Mouse (Mus musculus): Measurements from ENCODE around the gene Mmp2. TPM values are rescaled to one million over a fixed set of nuclear protein-coding genes. Genes with fewer than 3 reads are reported as not detected.
A peak's percentile ranks its signal among the peaks of the same experiment; 100 is the strongest.
"Not testable (repeated sequence)": the region's sequence is repeated elsewhere in the genome, so short reads cannot be mapped to it uniquely, and the experiment has no call there.

The Mmp2 gene
- polyA plus RNA-seq, 1 experiment from 2014 or later: 137 TPM

GRCm38 (mm10) chr8:92872063-92872759 lies 45.1 kb downstream of the Mmp2 start:
- no peak for ATAC-seq (replicated peaks; ENCODE audit: low FRiP score)
- no peaks in the 10 kb centered on the region for H3K9me3 ChIP-seq (replicated peaks)
- H3K9ac ChIP-seq: no peak overlapping the region

GRCm38 (mm10) chr8:92875795-92876194 lies 48.7 kb downstream of the Mmp2 start:
- H3K27me3 ChIP-seq: no peaks in the 10 kb centered on the region
- H3K27ac ChIP-seq: no peak overlapping the region
- ATAC-seq (replicated peaks; ENCODE audit: low FRiP score): no peak
- no peak overlapping the region for H3K4me2 ChIP-seq
- peaks cover 5% of the 10 kb centered on the region; the same call in 1 of the 2 replicates for H3K36me3 ChIP-seq
- no peaks in the 10 kb centered on the region for H3K9me3 ChIP-seq (replicated peaks)
- H3K4me3 ChIP-seq (replicated peaks): no peak overlapping the region
- 87% methylated on average over 10 of the region's 10 CpGs for WGBS
- H3K4me1 ChIP-seq: no peaks in the 10 kb centered on the region; the same call in 1 of the 2 replicates
- no peak overlapping the region for H3K9ac ChIP-seq

More at GRCm38 (mm10) chr8:92872063-92872759, 45.1 kb downstream of the Mmp2 start:
- Histone ChIP-seq H3K4me3 (replicated peaks) (no peak overlapping the region), H3K36me3 (no peaks in the 10 kb centered on the region), H3K27me3 (no peaks in the 10 kb centered on the region), H3K27ac (no peak overlapping the region), H3K4me2 (no peak overlapping the region), H3K4me1 (peaks cover 14% of the 10 kb centered on the region)
- WGBS: 55% methylated on average over 10 of the region's 10 CpGs

- ATAC-seq (replicated peaks; ENCODE audit: low FRiP score): no peak
- Histone ChIP-seq H3K27ac (no peak overlapping the region), H3K9ac (no peak overlapping the region), H3K4me1 (no peaks in the 10 kb centered on the region), H3K4me3 (replicated peaks) (no peak overlapping the region), H3K36me3 (peaks cover 5% of the 10 kb centered on the region; the same call in 1 of the 2 replicates), H3K4me2 (no peak overlapping the region), H3K27me3 (no peaks in the 10 kb centered on the region), H3K9me3 (replicated peaks) (no peaks in the 10 kb centered on the region)
- 53% methylated on average over 4 of the region's 4 CpGs for WGBS
Measured at GRCm38 (mm10) chr8:92881247-92881646, 54.2 kb downstream of the Mmp2 start.

- no peak overlapping the region for H3K4me2 ChIP-seq
- no peaks in the 10 kb centered on the region for H3K4me1 ChIP-seq
- no peak overlapping the region for H3K27ac ChIP-seq
- H3K9ac ChIP-seq: no peak overlapping the region
- H3K4me3 ChIP-seq (replicated peaks): no peak overlapping the region
- ATAC-seq (replicated peaks; ENCODE audit: low FRiP score): no peak
- 59% methylated on average over 2 of the region's 2 CpGs for whole genome bisulfite sequencing
- no peaks in the 10 kb centered on the region for H3K9me3 ChIP-seq (replicated peaks)
- peaks cover 5% of the 10 kb centered on the region; the same call in 1 of the 2 replicates for H3K36me3 ChIP-seq
- H3K27me3 ChIP-seq: no peaks in the 10 kb centered on the region
Measured at GRCm38 (mm10) chr8:92883771-92884170, 56.7 kb downstream of the Mmp2 start.

- not testable (repeated sequence) for H3K9ac ChIP-seq; H3K4me2 ChIP-seq; H3K9me3 ChIP-seq (replicated peaks); H3K27ac ChIP-seq; H3K27me3 ChIP-seq; ATAC-seq (replicated peaks; ENCODE audit: low FRiP score); H3K4me3 ChIP-seq (replicated peaks); H3K4me1 ChIP-seq; H3K36me3 ChIP-seq
- WGBS: 66% methylated on average over 3 of the region's 3 CpGs
Measured at GRCm38 (mm10) chr8:92892216-92892615, 65.1 kb downstream of the Mmp2 start.

- Histone ChIP-seq H3K27me3 (no peaks in the 10 kb centered on the region), H3K4me1 (no peaks in the 10 kb centered on the region), H3K4me2 (no peak overlapping the region), H3K4me3 (replicated peaks) (no peak overlapping the region), H3K27ac (no peak overlapping the region), H3K36me3 (no peaks in the 10 kb centered on the region), H3K9me3 (replicated peaks) (no peaks in the 10 kb centered on the region), H3K9ac (no peak overlapping the region)
- ATAC-seq (replicated peaks; ENCODE audit: low FRiP score): no peak
- 60% methylated on average over 2 of the region's 2 CpGs for WGBS
Measured at GRCm38 (mm10) chr8:92893870-92894269, 66.8 kb downstream of the Mmp2 start.

GRCm38 (mm10) chr8:92895053-92895452 lies 68.0 kb downstream of the Mmp2 start:
- H3K4me2 ChIP-seq: no peak overlapping the region
- ATAC-seq (replicated peaks; ENCODE audit: low FRiP score): no peak
- H3K36me3 ChIP-seq: no peaks in the 10 kb centered on the region
- no peaks in the 10 kb centered on the region for H3K27me3 ChIP-seq
- H3K4me1 ChIP-seq: no peaks in the 10 kb centered on the region
- 84% methylated on average over 7 of the region's 7 CpGs for WGBS
- H3K4me3 ChIP-seq (replicated peaks): no peak overlapping the region
- H3K27ac ChIP-seq: no peak overlapping the region
- H3K9ac ChIP-seq: no peak overlapping the region
- no peaks in the 10 kb centered on the region for H3K9me3 ChIP-seq (replicated peaks)

GRCm38 (mm10) chr8:92896056-92896455 lies 69.0 kb downstream of the Mmp2 start:
- 82% methylated on average over 1 of the region's 1 CpGs for WGBS
- Histone ChIP-seq H3K27ac (0 out of 2 replicates have a peak overlapping the region, but pooled peaks have one; percentile 48), H3K36me3 (no peaks in the 10 kb centered on the region), H3K4me1 (no peaks in the 10 kb centered on the region), H3K27me3 (no peaks in the 10 kb centered on the region), H3K4me2 (no peak overlapping the region), H3K4me3 (replicated peaks) (no peak overlapping the region), H3K9ac (no peak overlapping the region), H3K9me3 (replicated peaks) (no peaks in the 10 kb centered on the region)
- ATAC-seq (replicated peaks; ENCODE audit: low FRiP score): no peak

- Histone ChIP-seq H3K27me3 (no peaks in the 10 kb centered on the region), H3K9me3 (replicated peaks) (no peaks in the 10 kb centered on the region), H3K36me3 (no peaks in the 10 kb centered on the region), H3K4me1 (no peaks in the 10 kb centered on the region), H3K4me3 (replicated peaks) (no peak overlapping the region), H3K27ac (no peak overlapping the region), H3K9ac (no peak overlapping the region), H3K4me2 (no peak overlapping the region)
- 44% methylated on average over 5 of the region's 5 CpGs for WGBS
- no peak for ATAC-seq (replicated peaks; ENCODE audit: low FRiP score)
Measured at GRCm38 (mm10) chr8:92896611-92897010, 69.5 kb downstream of the Mmp2 start.

GRCm38 (mm10) chr8:92897794-92898193 lies 70.7 kb downstream of the Mmp2 start:
- H3K9me3 ChIP-seq (replicated peaks): no peaks in the 10 kb centered on the region
- H3K4me1 ChIP-seq: no peaks in the 10 kb centered on the region
- ATAC-seq (replicated peaks; ENCODE audit: low FRiP score): no peak
- H3K36me3 ChIP-seq: no peaks in the 10 kb centered on the region
- 76% methylated on average over 4 of the region's 4 CpGs for WGBS
- no peaks in the 10 kb centered on the region for H3K27me3 ChIP-seq
- H3K4me2 ChIP-seq: no peak overlapping the region
- H3K27ac ChIP-seq: no peak overlapping the region
- H3K9ac ChIP-seq: no peak overlapping the region
- H3K4me3 ChIP-seq (replicated peaks): no peak overlapping the region

- no peaks in the 10 kb centered on the region for H3K36me3 ChIP-seq
- no peak overlapping the region for H3K4me2 ChIP-seq
- H3K27ac ChIP-seq: no peak overlapping the region
- no peak for ATAC-seq (replicated peaks; ENCODE audit: low FRiP score)
- 66% methylated on average over 9 of the region's 9 CpGs for WGBS
- H3K9ac ChIP-seq: no peak overlapping the region
- no peaks in the 10 kb centered on the region for H3K27me3 ChIP-seq
- no peaks in the 10 kb centered on the region for H3K4me1 ChIP-seq
- no peak overlapping the region for H3K4me3 ChIP-seq (replicated peaks)
- no peaks in the 10 kb centered on the region for H3K9me3 ChIP-seq (replicated peaks)
Measured at GRCm38 (mm10) chr8:92899590-92899989, 72.5 kb downstream of the Mmp2 start.

- Histone ChIP-seq H3K27ac (no peak within 1 kb of the TSS), H3K9me3 (replicated peaks) (no peaks in the 10 kb centered on the region), H3K4me1 (no peaks in the 10 kb centered on the region), H3K4me2 (no peak within 1 kb of the TSS), H3K36me3 (no peaks in the 10 kb centered on the region), H3K27me3 (no peaks in the 10 kb centered on the region), H3K4me3 (replicated peaks) (no peak within 1 kb of the TSS), H3K9ac (no peak within 1 kb of the TSS)
- 95% methylated on average over 5 of the region's 5 CpGs for WGBS
- ATAC-seq (replicated peaks; ENCODE audit: low FRiP score): no peak
Measured at GRCm38 (mm10) chr8:92901107-92901506, 74.0 kb downstream of the Mmp2 start, which contains the start of gene Capns2. Capns2 (plus strand) TSS chr8:92901407.

GRCm38 (mm10) chr8:92902981-92903380 lies 75.9 kb downstream of the Mmp2 start:
- WGBS: 87% methylated on average over 2 of the region's 2 CpGs
- Histone ChIP-seq H3K9me3 (replicated peaks) (no peaks in the 10 kb centered on the region), H3K4me3 (replicated peaks) (no peak overlapping the region), H3K36me3 (no peaks in the 10 kb centered on the region), H3K9ac (no peak overlapping the region), H3K4me2 (no peak overlapping the region), H3K4me1 (no peaks in the 10 kb centered on the region), H3K27me3 (no peaks in the 10 kb centered on the region), H3K27ac (no peak overlapping the region)
- ATAC-seq (replicated peaks; ENCODE audit: low FRiP score): no peak

Measured in kidney, embryonic 15.5 days (tissue).